Mouse (Mus musculus): ENCODE results near the gene Acad12.
"Not testable (repeated sequence)": the region's sequence is repeated elsewhere in the genome, so short reads cannot be mapped to it uniquely, and the experiment has no call there.

Acad12 gene

GRCm38 (mm10) chr5:121618592-121619513, at the start of gene Acad12:
Gene Acad12 (minus strand): TSS chr5:121618938.
- DNase-seq (ENCODE audit: low spot score): peak; percentile 65

- DNase-seq (ENCODE audit: low spot score): no peak
Measured at GRCm38 (mm10) chr5:121668411-121668810, 49.7 kb upstream of the Acad12 start.

GRCm38 (mm10) chr5:121667067-121667466, 48.3 kb upstream of the Acad12 start:
- DNase-seq (ENCODE audit: low spot score): no peak

- no peak for DNase-seq (ENCODE audit: low spot score)
Measured at GRCm38 (mm10) chr5:121664971-121665370, 46.2 kb upstream of the Acad12 start.

- DNase-seq (ENCODE audit: low spot score): no peak
Measured at GRCm38 (mm10) chr5:121664078-121664477, 45.3 kb upstream of the Acad12 start.

- no peak for DNase-seq (ENCODE audit: low spot score)
Measured at GRCm38 (mm10) chr5:121663456-121663855, 44.7 kb upstream of the Acad12 start.

GRCm38 (mm10) chr5:121661494-121661893, 42.8 kb upstream of the Acad12 start:
- DNase-seq (ENCODE audit: low spot score): no peak

GRCm38 (mm10) chr5:121660897-121661254, 42.1 kb upstream of the Acad12 start:
- DNase-seq (ENCODE audit: low spot score): peak; percentile 39

- DNase-seq (ENCODE audit: low spot score): peak; percentile 90
Measured at GRCm38 (mm10) chr5:121660059-121660896, 41.5 kb upstream of the Acad12 start, which contains the start of the genes Acad10 and Brap. Gene Acad10 (minus strand): TSS chr5:121660514. Gene Brap (plus strand): TSS chr5:121660563.

- DNase-seq (ENCODE audit: low spot score): not testable (repeated sequence)
Measured at GRCm38 (mm10) chr5:121657656-121658055, 38.9 kb upstream of the Acad12 start.

GRCm38 (mm10) chr5:121656866-121657265, 38.1 kb upstream of the Acad12 start:
- not testable (repeated sequence) for DNase-seq (ENCODE audit: low spot score)

GRCm38 (mm10) chr5:121654526-121654925, 35.8 kb upstream of the Acad12 start:
- no peak for DNase-seq (ENCODE audit: low spot score)

GRCm38 (mm10) chr5:121649134-121649533, 30.4 kb upstream of the Acad12 start:
- no peak for DNase-seq (ENCODE audit: low spot score)

- DNase-seq (ENCODE audit: low spot score): no peak
Measured at GRCm38 (mm10) chr5:121639601-121640000, 20.9 kb upstream of the Acad12 start.

GRCm38 (mm10) chr5:121637296-121637695, 18.6 kb upstream of the Acad12 start:
- no peak for DNase-seq (ENCODE audit: low spot score)

GRCm38 (mm10) chr5:121634668-121635067, 15.9 kb upstream of the Acad12 start:
- no peak for DNase-seq (ENCODE audit: low spot score)

- no peak for DNase-seq (ENCODE audit: low spot score)
Measured at GRCm38 (mm10) chr5:121632804-121633203, 14.1 kb upstream of the Acad12 start.

GRCm38 (mm10) chr5:121631106-121631647, 12.4 kb upstream of the Acad12 start:
- DNase-seq (ENCODE audit: low spot score): not testable (repeated sequence)

- DNase-seq (ENCODE audit: low spot score): peak; percentile 63
Measured at GRCm38 (mm10) chr5:121627871-121628270, 9.1 kb upstream of the Acad12 start.

GRCm38 (mm10) chr5:121623241-121623640, 4.5 kb upstream of the Acad12 start:
- no peak for DNase-seq (ENCODE audit: low spot score)

GRCm38 (mm10) chr5:121621102-121621501, 2.4 kb upstream of the Acad12 start:
- DNase-seq (ENCODE audit: low spot score): no peak

GRCm38 (mm10) chr5:121614921-121615320, 3.8 kb downstream of the Acad12 start:
- not testable (repeated sequence) for DNase-seq (ENCODE audit: low spot score)
